In the genomic region with DNA sequence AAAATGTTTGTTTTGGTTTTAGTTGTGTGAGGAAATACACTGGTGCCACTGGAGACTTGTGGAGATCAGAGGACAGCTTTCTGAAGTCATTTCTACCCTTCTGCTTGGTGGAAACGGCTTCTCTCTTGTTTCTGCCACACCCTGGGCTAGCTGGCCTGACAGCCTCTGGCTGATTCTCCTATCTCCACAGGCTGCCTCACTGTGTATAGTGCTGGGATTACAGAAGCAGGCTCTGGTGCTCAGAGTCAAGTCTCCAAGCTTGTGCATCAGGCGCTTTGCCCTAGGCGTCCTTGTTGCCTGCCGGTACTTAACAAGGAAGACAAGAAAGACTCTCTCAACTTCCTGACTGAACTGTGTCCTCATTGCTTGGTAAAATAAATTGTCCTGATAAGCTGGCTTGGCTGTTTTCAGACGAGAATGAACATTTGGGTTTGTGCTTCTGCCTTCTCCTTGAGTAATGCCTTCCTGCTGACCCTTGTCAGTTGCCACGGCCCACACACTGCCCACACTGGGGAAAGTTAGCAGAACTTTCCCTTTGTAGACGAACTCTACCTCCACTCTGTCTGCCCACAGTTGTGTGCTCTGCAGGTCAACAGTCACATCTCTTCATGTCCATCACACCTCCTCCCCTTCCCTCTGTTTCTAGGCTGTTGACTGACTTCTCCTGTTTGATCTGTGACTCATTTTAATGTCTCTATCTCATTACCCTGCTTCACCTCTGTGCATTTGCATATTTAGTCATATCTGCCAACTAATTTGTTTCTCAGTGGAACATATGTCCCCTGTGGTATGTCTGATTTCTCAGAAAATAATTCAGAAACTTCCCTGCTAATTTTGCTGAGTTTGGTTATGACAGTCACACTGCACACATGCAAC, we compare ENCODE assay signal across 10 mouse cellular contexts. TPM values are rescaled to one million over a fixed set of nuclear protein-coding genes. Genes with fewer than 3 reads are reported as not detected.
A peak's percentile ranks its signal among the peaks of the same experiment; 100 is the strongest.
DNase-seq lines count a peak whose midpoint lies in the region; ATAC-seq and TF ChIP-seq lines count a peak whose summit lies in the region.
"Had no signal": no experiment of that assay in that cellular context is flagged by ENCODE, and none has a peak within 500 bp of the region (broad histone marks: within the 10 kb centered on the region; RNA-seq: fewer than 3 reads in every experiment).

No protein-coding gene starts in this region.

- H3K4me2 ChIP-seq in liver, postnatal 0 days (ENCODE audit: low read depth, low read length), result peak overlapping the region; percentile 26

- 0 out of 2 replicates have a peak overlapping the region, but pooled peaks have one; percentile 1 for H3K4me3 ChIP-seq in liver, postnatal 0 days (ENCODE audit: low read depth, low read length)

- DNase-seq in spleen, postnatal 36 days (ENCODE audit: low spot score in 2 of 2), result peak; percentile 61 to 73
- DNase-seq in spleen, adult 12 weeks (ENCODE audit: low spot score), result no peak
- DNase-seq in heart, postnatal 4 days, result peak; percentile 24
- DNase-seq in liver, postnatal 0 days, result no peak
- DNase-seq in thymus, postnatal 0 days (ENCODE audit: low spot score), result peak; percentile 24
- DNase-seq in gastrocnemius, postnatal 4 days (ENCODE audit: low spot score in 2 of 2), result no peak
- no peak for DNase-seq in adrenal gland, adult 2 months
- DNase-seq: cerebellum, adult 18-20 months; right cerebral cortex, postnatal 25 days had no signal

- 26% methylated on average over 7 of the region's 7 CpGs for WGBS in liver, postnatal 0 days (ENCODE audit: insufficient replicate concordance)

- H3K9me3 ChIP-seq in liver, postnatal 0 days (ENCODE audit: low read length), result no peaks in the 10 kb centered on the region

- ATAC-seq in liver, postnatal 0 days, result no peak
- no peak for ATAC-seq in cerebellum, adult (ENCODE audit: insufficient number of reproducible peaks, low FRiP score, low TSS enrichment)

- TF ChIP-seq CTCF in liver, postnatal 0 days (IDR thresholded peaks at IDR 0.05; ENCODE audit: low read depth), result no peak

- no peak for TF ChIP-seq EP300 in liver, postnatal 0 days (IDR thresholded peaks at IDR 0.05; ENCODE audit: low read depth)

- H3K36me3 ChIP-seq in liver, postnatal 0 days (replicated peaks; ENCODE audit: insufficient read depth, low read length), result no peaks in the 10 kb centered on the region

- peaks cover 5% of the 10 kb centered on the region for H3K4me1 ChIP-seq in liver, postnatal 0 days (ENCODE audit: insufficient read depth)

- peak overlapping the region; percentile 68 for H3K27ac ChIP-seq in liver, postnatal 0 days (ENCODE audit: low read depth)

- H3K27me3 ChIP-seq in liver, postnatal 0 days (ENCODE audit: insufficient read depth, low read length), result no peaks in the 10 kb centered on the region

- no peak overlapping the region; the same call in 1 of the 2 replicates for H3K9ac ChIP-seq in liver, postnatal 0 days (replicated peaks)

RNA-seq across cellular contexts. Expression of gene Gimap5, which starts 1.3 kb away (rescaled TPM):
- 10 to 100 TPM; 11.6 to 11.8 TPM for total RNA-seq in heart, postnatal 4 days (2021)
- 4.7 and 5.9 TPM in 2 replicates for polyA plus RNA-seq in liver, postnatal 0 days (2015; fragmentation: Nextera tagmentation; extraction: Ambion mirVana)
- polyA plus RNA-seq in thymus, postnatal 0 days (2015; fragmentation: Nextera tagmentation; extraction: Ambion mirVana), result 23.7 and 29.6 TPM in 2 replicates
- 1 to 10 TPM; 7.4 to 8.7 TPM for total RNA-seq in gastrocnemius, postnatal 4 days (2021)
- total RNA-seq in adrenal gland, adult 2 months (2021), result 10 to 100 TPM; 10.5 to 17.1 TPM
- 10.9 and 14.7 TPM in 2 replicates for polyA plus RNA-seq in adrenal gland, adult 2 months (2012; rRNA removed)

RNA-seq across cellular contexts. Expression of gene Gimap1, which starts 8.5 kb away (rescaled TPM):
- total RNA-seq in heart, postnatal 4 days (2021), result 10 to 100 TPM; 12.9 to 19.4 TPM
- 9.2 and 10.0 TPM in 2 replicates for polyA plus RNA-seq in liver, postnatal 0 days (2015; fragmentation: Nextera tagmentation; extraction: Ambion mirVana)
- polyA plus RNA-seq in thymus, postnatal 0 days (2015; fragmentation: Nextera tagmentation; extraction: Ambion mirVana), result 148 and 170 TPM in 2 replicates
- 10 to 100 TPM in 1 of 2 experiments, 1 to 10 TPM in 1; 9.0 to 10.9 TPM for total RNA-seq in gastrocnemius, postnatal 4 days (2021)
- 10 to 100 TPM in 1 of 2 experiments, 1 to 10 TPM in 1; 7.9 to 12.0 TPM for total RNA-seq in adrenal gland, adult 2 months (2021)
- polyA plus RNA-seq in adrenal gland, adult 2 months (2012; rRNA removed), result 6.5 and 8.2 TPM in 2 replicates

RNA-seq across cellular contexts. Expression of gene Gimap3, which starts 23.3 kb away (rescaled TPM):
- under 1 TPM; 0.38 to 0.54 TPM for total RNA-seq in heart, postnatal 4 days (2021)
- polyA plus RNA-seq in liver, postnatal 0 days (2015; fragmentation: Nextera tagmentation; extraction: Ambion mirVana), result 0.75 and 0.82 TPM in 2 replicates
- polyA plus RNA-seq in thymus, postnatal 0 days (2015; fragmentation: Nextera tagmentation; extraction: Ambion mirVana), result 3.6 and 5.3 TPM in 2 replicates
- total RNA-seq in gastrocnemius, postnatal 4 days (2021), result under 1 TPM in 1 of 2 experiments, not detected in 1; 0.17 TPM
- total RNA-seq in adrenal gland, adult 2 months (2021), result 10 to 100 TPM in 1 of 2 experiments, 1 to 10 TPM in 1; 5.2 to 10.3 TPM
- polyA plus RNA-seq in adrenal gland, adult 2 months (2012; rRNA removed), result 1.5 TPM in 2 replicates

RNA-seq across cellular contexts. Expression of gene Gimap7, which starts 28.9 kb away (rescaled TPM):
- not detected for total RNA-seq in heart, postnatal 4 days (2021)
- polyA plus RNA-seq in liver, postnatal 0 days (2015; fragmentation: Nextera tagmentation; extraction: Ambion mirVana), result 0.59 and 0.65 TPM in 2 replicates
- 6.5 and 6.7 TPM in 2 replicates for polyA plus RNA-seq in thymus, postnatal 0 days (2015; fragmentation: Nextera tagmentation; extraction: Ambion mirVana)
- not detected for total RNA-seq in gastrocnemius, postnatal 4 days (2021)
- total RNA-seq in adrenal gland, adult 2 months (2021), result under 1 TPM; 0.37 to 0.66 TPM
- 0.08 TPM in 1 of 2 replicates, not detected in the other for polyA plus RNA-seq in adrenal gland, adult 2 months (2012; rRNA removed)

RNA-seq across cellular contexts. Expression of gene Gm28053, which starts 28.9 kb away (rescaled TPM):
- total RNA-seq in heart, postnatal 4 days (2021), result 1 to 10 TPM; 7.1 to 7.2 TPM
- polyA plus RNA-seq in liver, postnatal 0 days (2015; fragmentation: Nextera tagmentation; extraction: Ambion mirVana), result 1.1 TPM in 1 of 2 replicates, not detected in the other
- polyA plus RNA-seq in thymus, postnatal 0 days (2015; fragmentation: Nextera tagmentation; extraction: Ambion mirVana), result 11.0 and 13.9 TPM in 2 replicates
- 1 to 10 TPM; 2.4 to 4.7 TPM for total RNA-seq in gastrocnemius, postnatal 4 days (2021)
- total RNA-seq in adrenal gland, adult 2 months (2021), result 10 to 100 TPM in 1 of 2 experiments, 1 to 10 TPM in 1; 6.9 to 11.5 TPM
- not detected in 2 replicates for polyA plus RNA-seq in adrenal gland, adult 2 months (2012; rRNA removed)

Comparison
In these comparisons a context has a peak if more than half of its experiments do, and no peak if none do; other contexts are left out.
1. DNase-seq: peak in spleen, postnatal 36 days (2 of 2), heart, postnatal 4 days (single experiment) and thymus, postnatal 0 days (single experiment); none in spleen, adult 12 weeks (single experiment), liver, postnatal 0 days (single experiment), gastrocnemius, postnatal 4 days (0 of 2) and adrenal gland, adult 2 months (single experiment).